Mouse (Mus musculus): ENCODE measurements around the gene Sall4.

Sall4 gene

GRCm38 (mm10) chr2:168767582-168767981, at the start of gene Sall4:
TSS of gene Sall4 (minus strand) at chr2:168767943.
- DNase-seq (ENCODE audit: low read depth in 1 of 2, low spot score in 2 of 2) = no peak

DNA sequence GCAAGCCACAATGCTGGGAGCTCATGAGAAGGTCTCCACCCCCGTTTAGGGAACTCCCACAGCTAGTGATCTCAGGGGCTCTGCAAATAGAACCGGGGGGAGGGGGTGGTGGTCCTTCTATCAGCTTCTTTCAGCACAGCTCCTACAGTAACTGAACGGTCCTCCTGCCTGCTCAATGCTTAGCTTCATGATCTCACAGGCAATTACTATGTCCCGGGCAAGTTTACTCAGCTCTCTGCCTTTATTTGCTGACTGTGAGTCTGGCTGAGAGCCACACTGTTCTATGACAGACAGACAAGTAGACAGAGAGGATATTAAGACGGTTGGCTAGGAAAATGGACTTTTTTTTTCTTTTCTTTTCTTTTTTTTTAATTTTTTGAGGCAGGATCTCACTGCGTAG, 45.5 kb upstream of the Sall4 start:
- DNase-seq (ENCODE audit: low read depth in 1 of 2, low spot score in 2 of 2) = no peak

DNA sequence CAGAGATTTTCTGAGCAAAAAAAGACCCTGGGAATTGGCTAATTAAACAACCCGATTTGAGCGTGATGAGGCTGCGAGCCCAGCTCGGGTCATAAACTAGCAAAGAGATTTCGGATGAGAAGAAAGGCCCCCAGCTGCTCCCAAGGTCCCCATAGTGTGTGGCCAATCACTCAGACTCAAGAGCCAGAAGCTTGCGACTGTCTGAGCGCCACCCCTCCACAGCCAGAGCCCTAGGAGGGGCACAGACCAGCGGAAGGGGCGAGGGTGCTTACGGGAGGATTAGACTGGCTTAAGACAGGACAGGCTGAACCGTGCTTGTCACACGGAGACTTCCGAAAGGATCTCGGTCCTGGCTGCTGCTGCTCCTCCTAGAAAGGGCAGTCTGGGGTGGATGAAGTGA, 42.2 kb upstream of the Sall4 start:
- no peak for DNase-seq (ENCODE audit: low read depth in 1 of 2, low spot score in 2 of 2)

- DNase-seq (ENCODE audit: low read depth in 1 of 2, low spot score in 2 of 2) = no peak
These were observed 39.9 kb upstream of the Sall4 start for GRCm38 (mm10) chr2:168807681-168808080.

DNA sequence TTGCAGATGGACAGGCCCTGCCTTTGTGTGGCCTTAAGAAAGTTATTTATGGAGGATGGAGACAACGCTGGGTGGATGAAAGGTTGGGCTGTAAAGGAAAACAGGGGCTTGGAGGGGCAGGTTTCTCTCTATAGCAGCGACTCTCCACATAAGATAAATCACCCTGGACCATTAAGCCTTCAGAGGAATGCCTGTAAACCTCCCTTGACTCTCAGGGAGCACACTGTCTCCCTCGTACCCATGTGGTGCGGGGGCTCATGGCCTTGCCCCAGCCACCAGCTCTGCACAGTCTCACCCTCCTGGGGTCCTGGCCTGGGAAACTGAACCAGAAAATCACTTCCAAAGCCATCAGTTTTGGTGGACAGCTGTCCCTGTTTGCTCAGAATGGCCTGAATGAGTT, 36.1 kb upstream of the Sall4 start:
- DNase-seq (ENCODE audit: low read depth in 1 of 2, low spot score in 2 of 2) = no peak

DNA sequence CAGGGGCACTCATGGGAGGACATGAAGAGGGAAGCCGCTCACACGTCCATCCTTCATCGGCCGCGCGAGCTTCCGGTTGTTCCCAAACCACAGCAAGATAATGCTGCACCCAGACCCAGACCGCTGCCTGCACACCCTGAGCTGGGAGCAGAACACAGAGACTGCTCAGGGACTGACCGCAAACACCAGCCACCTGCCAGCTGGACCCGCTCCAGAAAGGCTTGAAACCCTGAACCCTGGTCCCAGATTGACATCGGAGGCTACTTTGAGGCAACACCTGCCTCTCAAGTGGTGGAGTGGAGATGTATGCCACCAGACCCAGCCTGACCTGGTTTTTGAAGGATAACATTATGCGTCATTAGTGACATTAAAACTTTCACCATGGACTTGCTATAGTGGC, 31.6 kb upstream of the Sall4 start:
- DNase-seq (ENCODE audit: low read depth in 1 of 2, low spot score in 2 of 2) = no peak

DNA sequence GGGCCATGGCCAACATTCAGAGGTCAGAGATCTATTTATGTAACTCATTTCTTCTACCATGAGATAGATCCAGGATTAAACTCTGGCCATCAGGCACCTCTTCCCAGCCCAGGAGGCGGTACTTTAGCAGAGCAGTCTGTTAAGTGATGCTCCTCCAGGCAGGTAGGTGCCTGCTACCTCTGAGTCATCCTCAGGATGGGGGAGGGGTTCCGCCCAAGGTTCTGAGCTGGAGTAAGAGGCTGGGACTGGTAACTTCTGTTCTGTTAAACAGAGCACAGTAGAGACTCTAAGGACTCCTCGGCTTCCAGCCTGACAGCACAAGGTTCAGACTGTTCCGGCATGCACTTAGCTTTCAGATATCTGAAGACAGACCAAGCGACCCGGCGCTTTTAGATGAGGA, 31.2 kb upstream of the Sall4 start:
- no peak for DNase-seq (ENCODE audit: low read depth in 1 of 2, low spot score in 2 of 2)

DNA sequence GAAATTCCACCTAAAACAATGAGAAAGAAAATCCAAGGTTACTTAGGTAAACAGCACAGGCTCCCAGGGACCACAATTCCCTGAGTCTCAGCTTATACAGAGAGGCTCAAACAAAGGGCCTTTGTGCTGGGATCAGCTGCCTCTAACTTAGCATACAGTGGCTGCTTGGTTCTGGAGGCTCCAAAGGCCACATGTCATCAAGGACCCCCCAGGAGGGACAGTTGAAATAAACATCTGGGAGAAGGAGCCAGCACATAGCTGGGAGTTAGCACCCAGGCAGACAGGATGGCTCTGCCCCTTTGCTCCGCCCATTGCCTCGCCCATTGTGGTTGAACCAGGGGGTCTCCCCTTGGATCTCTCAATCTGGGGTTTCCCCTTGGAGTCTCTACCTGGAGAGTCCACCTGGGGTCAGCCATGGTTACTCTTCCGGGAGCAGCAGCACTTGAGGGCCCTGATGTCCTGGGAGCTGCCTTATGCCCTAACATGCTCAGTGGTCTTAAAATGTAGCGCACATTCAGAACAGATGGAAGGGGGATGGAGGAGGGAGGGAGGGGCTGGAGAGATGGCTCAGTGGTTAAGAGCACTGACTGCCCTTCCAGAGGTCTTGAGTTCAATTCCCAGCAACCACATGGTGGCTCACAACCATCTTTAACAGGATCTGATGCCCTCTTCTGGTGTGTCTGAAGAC, 23.5 kb upstream of the Sall4 start:
- DNase-seq (ENCODE audit: low read depth in 1 of 2, low spot score in 2 of 2) = no peak

DNA sequence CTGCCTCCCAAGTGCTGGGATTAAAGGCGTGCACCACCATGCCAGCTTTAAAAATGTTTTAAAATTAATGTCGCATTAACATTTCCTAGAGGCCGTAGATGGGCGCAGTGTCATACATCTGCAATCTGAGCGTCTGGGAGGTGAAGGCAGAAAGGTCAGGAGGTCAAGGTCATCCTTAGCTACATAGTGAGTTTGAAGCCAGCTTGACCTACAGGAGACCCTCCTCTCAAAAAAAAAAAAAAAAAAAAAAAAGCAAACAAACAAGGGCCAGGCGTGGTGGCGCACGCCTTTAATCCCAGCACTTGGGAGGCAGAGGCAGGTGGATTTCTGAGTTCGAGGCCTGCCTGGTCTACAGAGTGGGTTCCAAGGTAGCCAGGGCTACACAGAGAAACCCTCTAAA, 18.4 kb upstream of the Sall4 start:
- no peak for DNase-seq (ENCODE audit: low read depth in 1 of 2, low spot score in 2 of 2)

DNA sequence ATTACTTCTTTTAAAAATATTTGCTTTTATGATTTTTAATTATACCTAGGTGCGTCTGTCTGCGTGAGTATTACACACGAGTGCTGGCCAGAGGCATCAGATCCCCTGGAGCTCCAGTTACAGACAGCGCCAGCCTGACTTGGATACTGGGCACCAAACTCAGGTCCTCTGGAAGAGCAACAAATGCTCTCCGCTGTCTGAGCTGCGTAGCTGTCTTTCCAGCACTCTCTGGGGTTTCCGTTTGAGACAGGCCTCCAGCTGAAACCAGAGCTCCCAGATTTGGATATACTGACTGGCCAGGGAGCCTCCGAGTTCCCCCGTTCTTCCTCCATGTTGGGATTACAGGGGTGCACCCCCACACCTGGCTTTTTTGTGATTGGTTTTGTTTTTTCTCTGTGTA, 12.9 kb upstream of the Sall4 start:
- DNase-seq (ENCODE audit: low read depth in 1 of 2, low spot score in 2 of 2) = no peak

- DNase-seq (ENCODE audit: low read depth in 1 of 2, low spot score in 2 of 2) = no peak
These were observed 12.3 kb upstream of the Sall4 start for GRCm38 (mm10) chr2:168780024-168780423.

DNA sequence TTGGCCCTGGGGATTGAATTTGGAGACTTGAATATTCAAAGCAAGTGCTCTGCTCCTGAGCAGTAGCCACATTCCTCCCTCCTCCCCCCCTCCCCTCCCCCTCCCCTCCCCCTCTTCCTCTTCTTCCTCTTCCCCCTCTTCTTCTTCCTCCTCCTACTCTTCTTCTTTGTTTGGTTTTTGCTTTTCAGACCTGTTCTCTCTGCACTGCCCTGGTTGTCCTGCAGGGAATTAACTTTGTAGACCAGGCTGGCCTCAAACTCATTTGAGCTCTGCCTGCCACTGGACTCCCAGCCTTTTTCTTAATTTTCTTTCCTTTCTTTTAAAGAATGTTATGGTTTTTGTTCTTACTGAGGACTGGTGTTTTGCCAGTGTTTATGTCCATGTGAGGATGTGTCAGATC, 9.7 kb upstream of the Sall4 start:
- DNase-seq (ENCODE audit: low read depth in 1 of 2, low spot score in 2 of 2) = no peak

GRCm38 (mm10) chr2:168776238-168776637, 8.5 kb upstream of the Sall4 start:
- no peak for DNase-seq (ENCODE audit: low read depth in 1 of 2, low spot score in 2 of 2)

DNA sequence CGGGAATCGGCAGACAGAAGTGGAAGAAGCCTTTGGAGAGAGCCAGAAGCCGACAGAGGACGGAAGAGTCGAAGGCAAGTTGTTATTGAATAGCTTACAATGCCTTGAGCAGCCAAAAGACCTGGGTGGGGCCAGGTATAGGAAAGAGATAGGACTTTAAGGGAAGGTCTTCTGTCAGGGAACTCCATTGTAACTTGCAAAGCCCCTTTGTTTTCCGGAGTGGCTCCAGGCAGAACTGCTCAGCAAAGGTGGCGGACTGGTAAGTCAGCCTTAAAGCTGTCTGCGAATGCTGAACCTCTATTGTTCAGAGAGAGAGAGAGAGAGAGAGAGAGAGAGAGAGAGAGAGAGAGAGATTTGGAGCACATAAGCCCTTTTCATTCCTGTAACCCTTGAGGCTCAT, 1.5 kb upstream of the Sall4 start:
- no peak for DNase-seq (ENCODE audit: low read depth in 1 of 2, low spot score in 2 of 2)

GRCm38 (mm10) chr2:168766538-168767361, 993 bp downstream of the Sall4 start:
- no peak for DNase-seq (ENCODE audit: low read depth in 1 of 2, low spot score in 2 of 2)

GRCm38 (mm10) chr2:168765696-168766537, 1.8 kb downstream of the Sall4 start:
- DNase-seq (ENCODE audit: low read depth in 1 of 2, low spot score in 2 of 2) = no peak

DNA sequence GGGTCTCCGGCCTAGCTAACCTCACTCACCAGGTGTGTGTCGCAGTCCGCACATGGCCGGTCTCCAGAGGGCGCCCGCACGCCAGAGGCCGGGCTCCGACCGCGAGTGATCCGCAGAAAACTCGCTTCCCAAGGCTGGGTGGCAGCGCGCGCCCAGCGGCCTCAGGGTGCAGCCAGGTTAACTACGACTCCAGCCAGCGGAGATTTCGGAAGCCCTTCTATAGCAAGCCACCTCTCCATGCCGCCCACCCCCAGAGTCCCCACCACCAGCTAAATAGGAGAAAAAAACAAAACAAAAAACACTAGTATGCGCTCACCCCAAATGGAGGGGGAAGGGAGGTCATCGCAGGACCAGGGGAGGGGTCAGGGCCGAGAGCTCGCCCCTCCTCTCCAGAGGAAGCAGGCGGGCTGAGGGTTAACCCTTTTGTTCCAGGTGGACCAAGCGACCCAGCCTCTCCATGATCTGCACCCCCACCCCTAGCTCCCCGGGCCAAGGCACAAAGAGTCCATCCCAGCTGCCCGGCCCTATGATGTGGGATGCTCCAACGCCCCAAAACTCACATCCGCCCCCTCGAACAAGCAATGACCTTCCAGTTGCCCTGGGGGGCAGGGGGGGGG, 2.6 kb downstream of the Sall4 start:
- no peak for DNase-seq (ENCODE audit: low read depth in 1 of 2, low spot score in 2 of 2)

- DNase-seq (ENCODE audit: low read depth in 1 of 2, low spot score in 2 of 2) = no peak
These were observed 3.3 kb downstream of the Sall4 start for GRCm38 (mm10) chr2:168764460-168764867.

GRCm38 (mm10) chr2:168763785-168764184, 4.0 kb downstream of the Sall4 start:
- DNase-seq (ENCODE audit: low read depth in 1 of 2, low spot score in 2 of 2) = no peak

GRCm38 (mm10) chr2:168762411-168762815, 5.3 kb downstream of the Sall4 start:
- DNase-seq (ENCODE audit: low read depth in 1 of 2, low spot score in 2 of 2) = no peak

GRCm38 (mm10) chr2:168761954-168762353, 5.8 kb downstream of the Sall4 start:
- no peak for DNase-seq (ENCODE audit: low read depth in 1 of 2, low spot score in 2 of 2)
